Mouse (Mus musculus) thymus, adult 18-20 months (tissue): ENCODE measurements around the gene Zfp784.
A peak's percentile ranks its signal among the peaks of the same experiment; 100 is the strongest.
"Not testable (repeated sequence)": the region's sequence is repeated elsewhere in the genome, so short reads cannot be mapped to it uniquely, and the experiment has no call there.

Experiments used
- DNase-seq, 2 experiments: peaks; one replicate each; pipeline ENCODE4 v3.0.0; 2022; ENCODE audit warnings: mixed read lengths in 2 of 2

Gene Zfp784

DNA sequence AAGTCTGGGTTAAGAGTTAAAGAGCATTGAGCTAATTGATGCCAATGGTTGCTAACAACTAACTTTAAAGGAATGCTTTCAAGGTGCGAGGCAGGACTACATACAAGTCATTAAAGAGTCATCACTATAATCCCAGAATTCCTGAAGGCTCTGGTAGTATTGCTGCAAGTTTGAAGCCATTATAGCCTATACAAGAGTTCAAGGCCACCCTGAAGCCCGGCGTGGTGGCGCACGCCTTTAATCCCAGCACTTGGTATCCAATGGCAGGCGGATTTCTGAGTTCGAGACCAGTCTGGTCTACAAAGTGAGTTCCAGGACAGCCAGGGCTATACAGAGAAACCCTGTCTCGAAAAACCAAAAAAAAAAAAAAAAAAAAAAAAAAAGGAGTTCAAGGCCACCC, 18.7 kb downstream of the Zfp784 start:
- DNase-seq = not testable (repeated sequence)

DNA sequence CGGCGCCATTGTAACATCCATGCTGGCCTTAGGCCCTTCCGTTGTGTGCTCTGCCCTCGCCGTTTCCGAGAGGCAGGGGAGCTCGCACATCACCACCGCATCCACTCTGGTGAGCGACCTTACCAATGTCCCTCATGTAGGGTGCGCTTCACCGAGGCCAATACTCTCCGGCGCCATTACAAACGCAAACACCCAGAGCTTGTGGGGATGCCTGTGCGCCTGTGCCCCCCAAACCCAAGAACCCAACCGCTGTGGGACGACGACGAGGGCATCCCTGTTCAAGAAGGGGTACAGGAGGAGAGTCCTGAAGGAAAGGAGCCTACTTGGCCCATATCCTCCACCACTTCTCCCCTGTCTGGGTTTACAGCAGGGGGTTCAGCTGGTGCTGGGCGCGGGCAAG, 20.3 kb downstream of the Zfp784 start:
- DNase-seq = no peak

DNA sequence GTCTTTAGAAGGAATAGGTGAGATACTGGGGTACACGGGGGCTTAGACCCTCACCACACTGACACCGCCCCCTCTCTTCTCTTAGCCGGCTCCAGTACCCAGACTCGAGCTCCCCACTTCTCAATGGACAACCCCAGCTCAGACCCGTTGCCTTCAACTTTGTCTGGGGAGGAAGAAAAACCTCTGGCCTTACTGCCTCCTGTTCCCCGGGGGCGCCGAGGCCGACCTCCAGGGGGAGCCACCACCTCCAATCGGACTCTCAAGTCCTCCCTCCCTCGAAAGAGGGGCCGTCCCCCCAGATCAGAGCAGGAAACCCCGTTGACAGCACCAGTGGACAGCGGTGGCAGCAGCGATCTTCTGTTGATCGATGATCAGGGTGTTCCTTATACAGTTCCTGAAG, 20.9 kb downstream of the Zfp784 start:
- DNase-seq = peak in 1 of 2 experiments; percentile 42

DNA sequence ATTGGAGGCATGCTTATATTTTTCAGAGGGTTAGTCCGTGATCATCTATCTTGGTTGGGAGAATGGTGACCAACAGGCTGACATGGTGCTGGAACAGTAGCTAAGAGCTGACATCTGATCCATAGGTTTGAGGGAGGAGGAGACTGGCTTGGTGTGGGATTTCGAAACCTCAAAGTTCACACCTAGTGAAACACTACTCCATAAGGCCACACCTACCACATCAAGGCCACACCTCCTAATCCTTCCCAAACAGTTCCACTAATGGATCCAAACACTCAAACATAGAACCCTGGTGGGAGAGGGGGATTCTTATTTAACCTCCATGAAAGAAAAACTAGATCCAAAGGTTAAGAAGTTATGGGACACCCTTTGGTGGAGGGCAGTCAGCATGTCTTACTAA, 21.3 kb downstream of the Zfp784 start:
- no peak for DNase-seq

DNA sequence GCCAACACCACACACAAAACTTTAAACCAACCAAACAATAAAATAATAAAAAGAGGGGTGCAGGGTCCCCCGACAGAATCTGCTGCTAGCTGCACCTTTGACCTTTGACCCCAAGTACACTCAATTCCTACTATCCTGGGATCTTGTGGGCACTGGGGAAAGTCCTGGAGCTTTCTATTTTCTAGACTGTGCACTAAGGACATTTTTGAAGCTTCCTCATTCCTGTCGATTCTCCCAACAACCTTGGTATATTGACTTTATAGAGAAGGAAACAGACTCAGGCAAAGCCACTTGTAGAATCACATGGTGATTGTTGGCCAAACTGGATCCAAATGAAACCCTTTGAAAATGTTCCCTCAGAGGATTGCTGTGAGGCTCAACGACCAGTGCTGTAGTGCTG, 22.2 kb downstream of the Zfp784 start:
- DNase-seq = no peak

DNA sequence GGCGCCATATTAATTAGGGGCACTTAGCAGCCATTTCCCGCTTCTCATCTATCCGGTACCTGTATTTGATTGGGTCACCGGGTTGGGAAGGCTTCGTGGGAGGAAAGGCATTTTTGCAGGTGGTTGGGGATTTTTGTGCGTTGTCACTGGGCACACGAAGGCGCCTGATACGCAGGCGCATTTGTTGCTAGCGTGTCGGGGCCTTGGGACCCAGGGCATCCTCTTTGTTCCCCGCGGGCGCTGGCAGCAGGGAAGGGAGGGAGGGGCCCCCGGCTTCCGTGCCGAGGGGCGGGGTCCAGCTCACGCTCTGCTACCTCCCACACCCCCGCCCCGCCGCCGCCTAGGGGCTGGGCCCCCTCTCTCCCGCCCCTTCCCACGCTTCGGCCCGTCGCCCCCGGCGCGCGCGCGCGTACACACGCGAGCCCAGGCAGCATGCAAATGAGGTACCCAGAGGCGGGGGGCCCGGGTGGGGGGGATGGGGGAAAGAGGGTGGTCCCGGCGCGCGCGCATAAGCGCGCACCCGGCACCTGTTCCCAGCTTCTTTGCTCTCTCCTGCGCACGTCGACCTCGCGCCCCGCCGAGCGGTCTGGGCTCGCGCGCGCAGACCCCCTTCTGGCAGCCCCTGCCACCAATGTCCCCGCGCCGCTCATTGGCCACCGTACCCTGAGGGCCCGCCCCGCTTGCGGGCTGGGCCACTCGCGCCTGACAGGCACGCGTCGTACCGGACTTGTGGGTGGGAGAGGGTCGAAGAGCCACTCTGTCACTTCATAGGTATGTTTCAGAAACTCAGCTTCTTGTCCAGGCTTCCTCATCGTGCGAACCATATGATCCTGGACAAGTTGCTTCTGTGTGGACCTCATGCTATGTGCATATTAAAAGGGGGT, 22.9 kb downstream of the Zfp784 start, which contains the start of gene Gm44973:
Gene Gm44973 (plus strand): TSS at position 379 of the 884 bp plus-strand sequence.
- DNase-seq = peak; percentile 92 to 93

DNA sequence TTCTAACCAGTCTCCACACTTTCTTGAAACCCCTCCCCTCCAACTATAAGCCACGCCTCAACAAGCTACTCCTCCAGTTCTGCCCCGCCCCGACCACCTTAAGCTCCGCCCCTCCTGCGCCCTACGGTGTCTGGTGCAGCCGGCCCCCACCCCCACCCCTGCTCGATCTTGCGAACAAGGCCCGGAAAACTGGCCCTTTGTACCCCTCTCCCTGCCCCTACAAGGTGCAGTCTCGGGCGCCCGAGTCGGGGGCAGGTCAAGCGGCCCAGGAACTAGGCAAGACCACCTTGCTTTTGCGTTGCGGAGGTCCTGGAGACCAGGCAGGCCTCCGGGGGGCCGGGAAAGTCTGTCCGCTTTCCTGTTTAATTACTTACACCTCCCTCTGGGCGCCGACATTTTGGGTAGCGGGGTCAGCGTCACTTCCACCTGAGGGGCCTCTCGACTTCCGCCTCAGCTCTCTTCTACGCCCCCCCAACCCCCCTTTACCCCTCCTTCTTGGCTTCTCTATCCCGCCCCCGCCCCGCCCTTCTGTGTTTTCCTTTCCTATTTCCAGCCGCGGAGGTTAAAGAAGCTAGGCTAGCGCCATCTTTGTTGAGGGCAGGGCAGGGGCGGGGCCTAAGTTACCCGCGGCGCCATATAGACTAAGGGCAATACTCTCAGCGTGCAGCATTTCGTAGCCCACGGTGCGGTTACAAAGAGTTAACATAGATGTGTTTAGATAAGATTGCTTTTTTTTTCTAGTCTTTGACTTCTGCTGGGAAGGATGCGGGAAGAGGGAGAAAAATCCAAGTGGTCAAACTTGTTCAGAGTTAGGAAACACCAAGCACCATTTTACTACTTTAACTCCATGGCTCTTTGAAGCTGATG, 23.8 kb downstream of the Zfp784 start, which contains the start of the genes Zfp524 and Fiz1:
Gene Zfp524 (plus strand): TSS at position 165 of the 867 bp plus-strand sequence.
Gene Fiz1 (minus strand): TSS at position 447 of the 867 bp plus-strand sequence.
- DNase-seq = peak; percentile 90 to 94

DNA sequence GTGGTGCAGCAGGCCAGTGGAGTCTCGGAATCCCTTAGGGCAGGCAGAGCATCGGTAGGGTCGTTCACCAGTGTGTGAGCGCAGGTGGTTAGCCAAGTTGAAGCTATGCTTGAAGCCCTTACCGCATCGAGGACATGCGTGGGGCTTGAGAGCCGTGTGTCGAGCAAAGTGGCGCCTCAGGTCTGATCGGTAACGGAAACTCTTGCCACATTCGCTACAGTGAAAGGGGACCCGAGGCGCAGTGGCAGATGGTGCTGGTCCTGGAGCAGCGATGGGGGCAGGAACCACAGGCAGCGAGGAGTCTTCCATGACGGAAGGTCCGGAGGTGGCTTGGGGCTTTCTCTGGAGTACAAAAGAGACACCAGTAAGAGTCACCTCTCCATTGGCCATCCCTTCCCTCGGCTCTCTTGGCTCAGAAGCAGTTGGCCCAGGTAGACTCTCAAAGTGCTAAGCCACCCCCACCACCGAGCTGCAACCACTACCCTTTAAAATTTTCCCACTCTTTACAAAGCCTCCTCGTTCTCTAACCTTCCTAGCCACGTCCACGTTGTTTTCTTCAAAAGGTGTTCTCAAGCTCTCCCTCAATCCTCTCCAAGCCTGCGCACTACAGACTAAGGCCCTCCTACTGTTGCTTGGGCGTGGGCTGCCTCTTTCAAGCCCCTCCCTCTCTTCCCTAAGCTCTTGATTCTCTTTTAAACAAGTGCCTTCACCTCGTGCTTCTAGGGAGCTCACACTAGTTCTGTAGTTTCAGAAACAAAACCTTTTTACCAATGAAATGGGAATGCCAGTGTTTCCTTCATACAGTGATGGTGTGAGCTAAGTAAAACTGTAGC, 25.3 kb downstream of the Zfp784 start:
- no peak for DNase-seq

DNA sequence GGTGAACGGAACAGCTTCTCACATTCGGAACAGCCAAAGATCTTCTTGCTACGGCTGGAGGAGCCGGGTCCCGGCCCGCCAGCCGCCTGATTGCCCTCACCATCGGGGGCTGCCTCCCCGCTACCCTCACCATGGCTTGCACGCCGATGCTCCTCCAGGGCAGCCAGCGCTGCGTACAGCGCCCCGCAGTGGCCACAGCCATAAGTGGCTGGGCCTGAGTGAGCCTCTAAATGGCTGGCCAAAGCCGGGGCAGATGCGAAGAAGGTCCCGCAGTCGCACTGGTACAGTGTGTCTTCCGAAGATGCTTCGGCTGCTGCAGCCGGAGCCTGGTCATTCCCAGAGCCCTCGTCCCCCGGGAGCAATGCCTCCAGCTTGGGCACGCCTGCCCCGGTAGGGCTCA, 30.0 kb downstream of the Zfp784 start:
- DNase-seq = no peak

DNA sequence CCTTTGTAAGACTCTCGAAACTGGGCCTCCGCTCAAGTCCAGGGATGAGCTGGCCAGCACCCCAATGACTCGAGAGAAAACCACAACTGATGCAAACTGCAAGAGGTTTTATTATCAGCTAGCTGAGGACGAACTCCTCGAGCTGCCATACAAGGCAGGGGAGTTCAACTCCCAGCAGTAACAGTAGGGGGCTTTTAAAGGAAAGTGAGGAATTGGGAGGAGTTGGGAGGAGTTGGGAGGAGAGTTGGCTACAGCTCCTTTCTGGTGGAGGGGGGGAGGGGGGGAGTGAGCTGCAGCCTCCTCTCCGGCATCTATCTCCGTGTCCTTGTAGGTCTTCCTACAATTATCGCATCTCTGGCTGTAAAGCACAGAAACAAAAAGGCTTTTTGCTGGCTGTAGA, 35.4 kb downstream of the Zfp784 start:
- not testable (repeated sequence) for DNase-seq

DNA sequence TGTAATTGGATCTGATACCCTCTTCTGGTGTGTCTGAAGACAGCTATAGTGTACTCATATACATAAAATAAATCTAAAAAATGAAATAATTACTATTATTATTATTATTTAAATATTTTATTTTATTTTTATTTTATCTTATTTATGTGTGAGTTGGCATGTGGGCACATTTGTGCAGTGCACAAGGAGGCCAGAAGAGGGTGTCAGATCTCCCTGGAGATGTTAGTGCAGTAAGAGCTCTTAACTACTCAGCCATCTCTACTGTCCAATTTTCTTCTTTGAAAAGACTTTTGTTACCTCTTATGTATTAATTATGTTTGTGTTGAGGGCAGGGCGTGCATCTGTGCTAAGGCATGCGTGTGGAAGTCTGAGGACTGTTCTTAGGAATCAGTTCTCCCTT, 38.4 kb downstream of the Zfp784 start:
- no peak for DNase-seq

DNA sequence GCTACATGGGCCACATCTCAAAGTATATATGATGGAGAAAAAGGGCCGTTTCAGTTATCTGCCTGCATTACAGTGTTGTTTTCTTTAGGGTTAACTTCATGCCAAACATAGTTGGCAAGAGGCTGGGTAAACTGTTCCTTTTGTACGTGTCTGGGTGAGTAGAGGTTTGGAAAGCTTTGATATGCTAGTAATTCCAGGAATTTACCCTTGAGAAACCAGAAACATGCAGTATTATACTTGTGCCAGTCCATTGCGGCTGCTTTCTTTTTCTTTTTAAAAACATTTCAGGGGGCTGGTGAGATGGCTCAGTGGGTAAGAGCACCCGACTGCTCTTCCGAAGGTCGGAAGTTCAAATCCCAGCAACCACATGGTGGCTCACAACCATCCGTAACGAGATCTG, 41.3 kb downstream of the Zfp784 start:
- DNase-seq = no peak

DNA sequence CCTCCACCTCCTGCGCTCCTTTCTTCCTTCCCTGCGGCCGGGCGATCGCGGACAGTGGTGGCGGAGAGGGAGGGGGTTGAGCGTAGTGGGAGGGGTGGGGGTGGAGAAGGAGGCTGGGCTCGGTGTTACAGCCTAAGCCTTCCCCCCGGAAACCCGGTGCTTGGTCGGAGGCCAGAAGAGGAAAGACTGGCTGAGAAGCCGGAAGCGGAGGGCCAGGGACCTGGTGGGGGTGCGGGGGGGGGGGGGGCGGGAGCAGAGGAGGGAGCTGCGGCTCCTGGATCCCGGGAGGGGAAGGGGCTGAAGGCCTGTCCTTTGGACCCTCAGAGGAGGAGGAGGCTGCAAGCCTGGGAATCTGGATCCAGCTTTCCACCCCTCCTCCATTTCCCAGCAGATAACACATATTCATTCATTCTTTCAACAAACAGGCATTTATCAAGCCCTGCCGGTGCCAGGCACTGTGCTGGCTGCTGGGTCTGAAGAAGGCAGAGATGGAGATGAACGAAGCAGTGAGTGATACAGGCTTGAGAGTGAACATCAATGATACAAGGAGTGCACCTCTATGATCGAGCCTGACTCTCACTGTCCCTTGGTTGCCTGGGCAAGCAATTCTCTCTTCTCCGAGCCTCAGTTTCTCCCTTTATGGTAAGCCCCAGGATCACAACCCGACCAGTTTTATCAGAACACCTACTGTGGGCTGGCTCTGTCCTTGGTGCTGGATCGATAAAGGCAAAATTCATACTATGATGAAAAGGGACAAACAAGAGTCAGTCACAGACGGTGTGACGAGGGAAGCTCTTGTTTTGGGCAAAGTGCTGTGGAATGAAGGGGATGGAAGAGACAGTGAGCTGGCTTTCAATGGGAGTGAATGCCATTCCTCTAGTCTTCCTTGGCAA, 42.0 kb downstream of the Zfp784 start, which contains the start of gene Zfp579:
Gene Zfp579 (minus strand): TSS at position 156 of the 893 bp plus-strand sequence.
- DNase-seq = peak; percentile 73 to 78

DNA sequence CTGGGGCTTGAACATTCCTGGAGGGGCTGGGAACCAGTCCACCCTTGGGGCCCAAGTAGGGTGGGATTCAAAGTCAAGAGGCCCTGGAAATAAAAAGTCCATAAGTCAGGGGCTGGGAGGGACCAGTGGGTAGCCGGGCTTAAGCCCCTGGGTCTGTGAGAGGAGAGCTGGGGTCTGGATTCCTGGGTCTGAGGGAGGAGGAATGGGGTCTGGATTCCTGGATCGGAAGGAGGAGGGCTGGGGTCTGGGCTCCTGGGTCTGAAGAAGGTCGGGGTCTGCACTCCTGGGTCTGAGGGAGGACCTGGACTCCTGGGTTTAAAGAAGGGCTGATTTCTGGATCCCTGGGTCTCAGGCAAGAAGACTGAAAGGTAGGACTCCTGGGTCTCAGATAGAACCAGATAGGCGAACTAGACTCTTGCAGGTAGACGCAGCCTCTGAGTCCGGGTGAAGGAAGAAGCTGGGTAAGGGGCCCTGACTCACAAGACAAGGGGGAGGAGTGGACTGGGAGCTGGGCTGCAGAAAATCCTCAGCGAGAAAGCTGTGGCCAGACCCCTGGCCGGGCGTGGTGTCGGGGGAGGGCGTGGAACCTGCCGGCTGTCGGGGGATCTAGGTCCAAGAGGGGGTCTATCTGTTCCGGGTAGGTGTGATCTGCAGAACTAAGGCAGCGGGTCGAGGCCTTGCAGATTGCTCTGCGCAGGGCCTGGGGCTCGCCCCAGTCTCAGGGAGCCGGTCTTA, 42.8 kb downstream of the Zfp784 start:
- peak in 1 of 2 experiments; percentile 5 for DNase-seq

DNA sequence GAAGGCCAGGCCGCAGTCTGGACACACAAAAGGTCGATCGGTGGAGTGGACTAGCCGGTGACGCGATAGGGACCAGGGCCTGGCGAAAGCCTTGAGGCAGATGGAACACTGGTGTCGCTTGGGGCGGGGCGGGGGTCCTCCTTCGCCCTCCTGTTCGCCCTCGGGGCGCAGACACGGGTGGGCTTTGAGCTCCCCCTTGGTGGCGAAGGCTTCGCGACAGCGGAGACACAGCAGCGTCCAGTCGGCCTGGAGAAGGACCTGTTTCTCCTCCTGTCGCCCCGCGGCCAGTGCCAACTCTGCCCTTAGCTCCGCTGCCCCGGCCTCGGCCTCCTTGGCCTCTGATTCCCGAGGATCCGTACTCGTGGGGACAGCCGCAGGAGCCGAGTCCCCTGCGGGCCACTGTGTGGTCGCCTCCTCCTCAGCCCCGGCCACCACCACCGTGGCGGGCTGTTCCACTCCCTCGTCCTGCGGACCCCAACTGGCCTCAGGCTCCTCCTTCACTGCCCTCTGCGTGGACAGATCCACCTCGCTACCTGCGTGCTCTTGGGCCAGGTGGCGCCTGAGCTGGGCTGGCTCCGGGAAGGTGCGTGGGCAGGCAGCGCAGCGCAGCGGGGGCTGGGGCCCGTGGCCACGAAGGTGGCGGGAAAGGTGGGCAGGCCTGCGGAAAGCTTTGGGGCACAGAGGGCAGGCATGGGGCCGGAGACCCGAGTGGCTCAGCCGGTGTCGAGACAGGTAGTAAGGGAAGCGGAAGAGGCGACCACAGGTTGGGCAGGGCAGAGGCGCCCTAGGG, 44.1 kb downstream of the Zfp784 start:
- peak in 1 of 2 experiments; percentile 10 for DNase-seq

DNA sequence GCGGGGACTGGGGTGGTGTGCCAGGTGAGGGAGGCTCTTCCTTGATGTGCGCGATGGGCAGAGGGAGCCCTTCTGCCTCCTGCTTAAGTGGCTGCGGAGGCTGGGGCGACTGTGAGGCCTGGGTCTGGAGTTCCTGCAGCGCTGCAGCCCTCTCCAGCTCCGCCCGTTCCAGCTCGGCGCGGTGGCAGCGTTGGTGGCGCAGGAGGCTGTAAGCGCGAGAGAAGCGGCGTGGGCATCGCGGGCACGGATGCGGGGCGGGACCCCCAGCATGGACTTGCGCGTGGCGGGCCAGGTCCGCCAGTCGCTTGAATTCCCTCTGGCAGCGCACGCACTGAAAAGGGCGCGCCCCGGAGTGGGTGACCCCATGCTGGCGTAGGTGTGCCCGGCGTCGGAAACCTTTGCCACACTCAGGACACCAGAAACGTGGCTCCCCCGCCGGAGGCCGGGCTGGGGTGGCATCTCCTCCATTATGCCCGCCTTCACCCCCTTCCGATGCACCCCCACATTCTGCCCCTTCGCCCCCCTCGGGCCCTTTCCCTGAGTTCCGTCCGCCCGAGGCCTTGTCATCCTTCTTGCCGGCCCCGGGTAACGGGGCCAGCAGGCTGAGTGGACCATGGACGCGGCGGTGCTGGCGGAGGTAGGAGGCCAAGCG, 44.8 kb downstream of the Zfp784 start:
- DNase-seq = no peak

DNA sequence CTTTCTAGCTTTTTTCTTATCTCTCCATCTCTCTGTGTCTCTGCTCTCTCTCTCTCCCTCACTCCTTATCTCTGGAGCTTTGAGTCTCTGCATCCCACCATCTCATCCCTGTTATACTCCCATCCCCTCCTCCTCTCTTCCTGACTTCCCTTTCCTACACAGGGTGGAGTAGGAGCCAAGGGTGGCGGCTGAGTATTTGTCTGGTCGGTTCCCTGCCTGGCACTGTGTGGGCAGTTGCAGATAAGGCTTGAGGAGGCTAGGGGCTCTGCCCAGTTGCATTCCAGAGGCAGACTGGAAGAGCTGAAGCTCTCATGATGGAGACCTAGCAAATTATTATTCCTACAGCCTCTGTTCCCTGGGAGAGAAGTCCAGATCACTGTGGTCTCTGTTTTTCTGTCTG, 50.0 kb downstream of the Zfp784 start:
- no peak for DNase-seq
